Mouse (Mus musculus) myocyte (in vitro differentiated cells): ENCODE measurements around the gene Klk1b4. TPM values are rescaled to one million over a fixed set of nuclear protein-coding genes. Genes with fewer than 3 reads are reported as not detected.

Experiments
- H3K27me3 ChIP-seq: one replicate; pipeline ENCODE4 v1.6.1; 2011; ENCODE audit not compliant: control insufficient read depth, insufficient read depth, insufficient read length
- H3K36me3 ChIP-seq: one replicate; pipeline ENCODE4 v1.6.1; 2011; ENCODE audit not compliant: control insufficient read depth, insufficient read depth
- H3K4me2 ChIP-seq: one replicate; pipeline ENCODE4 v1.6.1; 2011; ENCODE audit warnings: low read depth, control low read depth
- H3K4me3 ChIP-seq: one replicate; pipeline ENCODE4 v1.5.1; 2011; ENCODE audit warnings: mild to moderate bottlenecking, control low read depth, moderate library complexity
- H3K79me2 ChIP-seq: one replicate; pipeline ENCODE4 v1.6.1; 2011; ENCODE audit not compliant: control insufficient read depth, insufficient read depth
- H3ac ChIP-seq: one replicate; pipeline ENCODE4 v1.6.1; 2011; ENCODE audit not compliant: control insufficient read depth, insufficient read length
- CEBPB ChIP-seq: IDR thresholded peaks from 2 replicates; pipeline ENCODE4 v1.6.1; 2011; ENCODE audit warnings: mild to moderate bottlenecking, moderate library complexity; ENCODE audit not compliant: poor library complexity, insufficient read depth, severe bottlenecking
- E2F4 ChIP-seq: IDR thresholded peaks from one replicate; pipeline ENCODE4 v1.6.1; 2011; ENCODE audit warnings: mild to moderate bottlenecking, control low read depth, moderate library complexity; ENCODE audit not compliant: insufficient read depth
- MAX ChIP-seq: IDR thresholded peaks from one replicate; pipeline ENCODE4 v1.6.1; 2011; ENCODE audit warnings: low read depth, mild to moderate bottlenecking, control low read depth
- MYOD1 ChIP-seq, 3 experiments: IDR thresholded peaks; one replicate each; pipeline ENCODE4 v1.6.1; 2011; ENCODE audit warnings: control low read depth in 2 of 3, low read depth in 2 of 3, mild to moderate bottlenecking in 2 of 3, moderate library complexity in 1 of 3; ENCODE audit not compliant: insufficient read length in 2 of 3, control insufficient read depth in 1 of 3
- MYOG ChIP-seq, 3 experiments: IDR thresholded peaks; one replicate each; pipeline ENCODE4 v1.6.1; 2011; ENCODE audit warnings: control low read depth in 2 of 3, low read depth in 2 of 3, mild to moderate bottlenecking in 2 of 3; ENCODE audit not compliant: insufficient read length in 2 of 3, control insufficient read depth in 1 of 3, insufficient read depth in 1 of 3
- POLR2A ChIP-seq: IDR thresholded peaks from one replicate; pipeline ENCODE4 v1.6.1; 2011; ENCODE audit warnings: low read depth, mild to moderate bottlenecking, control low read depth, moderate library complexity; ENCODE audit not compliant: insufficient read length
- POLR2AphosphoS2 ChIP-seq: IDR thresholded peaks from one replicate; pipeline ENCODE4 v1.6.1; 2011; ENCODE audit warnings: low read depth, control low read depth; ENCODE audit not compliant: insufficient read length
- REST ChIP-seq: IDR thresholded peaks from one replicate; pipeline ENCODE4 v1.6.1; 2011; ENCODE audit warnings: mild to moderate bottlenecking, control low read depth, moderate library complexity; ENCODE audit not compliant: insufficient read depth, insufficient read length
- SRF ChIP-seq: IDR thresholded peaks from one replicate; pipeline ENCODE4 v1.6.1; 2011; ENCODE audit warnings: low read depth; ENCODE audit not compliant: control insufficient read depth, insufficient read length
- TCF12 ChIP-seq: IDR thresholded peaks from one replicate; pipeline ENCODE4 v1.6.1; 2011; ENCODE audit warnings: mild to moderate bottlenecking, control low read depth; ENCODE audit not compliant: poor library complexity, insufficient read depth, severe bottlenecking
- TCF3 ChIP-seq: IDR thresholded peaks from one replicate; pipeline ENCODE4 v1.6.1; 2011; ENCODE audit warnings: low read depth, control low read depth; ENCODE audit not compliant: insufficient read length
- USF1 ChIP-seq: IDR thresholded peaks from one replicate; pipeline ENCODE4 v1.6.1; 2011; ENCODE audit warnings: low read depth, mild to moderate bottlenecking, control low read depth, moderate library complexity
- polyA plus RNA-seq: library from polyadenylated mRNA; unstranded; fragments of >200 nt; fragmentation: generic; extraction: Trizol; gene quantifications from one replicate; pipeline ENCODE4 v1.2.1, GENCODE M21; 2012; ENCODE audit warnings: missing spikeins

Klk1b4 gene
- polyA plus RNA-seq, 1 experiment, result not detected

DNA sequence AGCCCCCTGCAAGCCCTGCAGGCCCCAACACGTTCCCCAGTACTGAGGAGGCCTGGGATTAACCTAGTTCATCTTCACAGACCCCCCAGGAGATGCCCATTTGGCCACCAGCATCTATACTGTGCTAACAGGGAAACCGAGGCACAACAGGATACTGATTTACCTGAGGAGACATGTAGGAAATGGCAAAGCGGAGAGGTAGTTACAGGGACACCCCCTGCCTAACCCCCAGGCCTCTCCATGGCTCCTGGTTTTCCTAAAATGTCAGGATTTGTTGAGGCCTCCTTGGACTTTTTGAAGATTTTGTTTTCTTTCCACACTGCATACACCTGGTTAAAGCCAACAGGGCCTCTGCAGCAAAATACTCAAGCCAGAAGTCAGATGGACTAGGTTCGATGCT lies 50.0 kb downstream of the Klk1b4 start, which contains the start of gene Acp4:
TSS of gene Acp4 (minus strand) at position 101 of the 400 bp plus-strand sequence.
- Histone ChIP-seq H3ac (no peak within 1 kb of the TSS), H3K4me2 (no peak within 1 kb of the TSS), H3K4me3 (no peak within 1 kb of the TSS), H3K79me2 (no peaks in the 10 kb centered on the region), H3K27me3 (peaks cover 15% of the 10 kb centered on the region), H3K36me3 (no peaks in the 10 kb centered on the region)
- TF ChIP-seq TCF12, result no peak
- no peak for TF ChIP-seq E2F4

DNA sequence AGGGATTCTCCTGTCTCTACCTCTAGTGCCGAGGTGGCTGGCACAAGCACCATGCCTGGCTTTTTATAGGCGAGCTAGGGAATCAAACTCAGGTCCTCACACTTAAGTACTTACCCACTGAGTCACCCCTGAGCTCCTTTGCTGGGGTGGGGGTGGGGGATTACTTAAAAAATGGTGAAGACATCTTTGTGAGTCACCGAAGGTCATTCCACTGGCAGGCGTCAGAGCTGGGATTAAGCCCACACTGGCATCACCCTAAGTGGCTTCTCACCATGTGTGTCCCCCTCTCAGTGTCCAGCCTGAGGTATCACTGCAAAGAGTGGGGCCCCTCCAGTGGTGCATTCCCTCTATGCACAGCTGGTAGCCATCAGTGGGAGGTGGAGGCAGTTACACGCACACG lies 53.2 kb downstream of the Klk1b4 start:
- H3K27me3 ChIP-seq, result peaks cover 32% of the 10 kb centered on the region
- no peak overlapping the region for H3K4me3 ChIP-seq
- H3K4me2 ChIP-seq, result no peak overlapping the region
- H3ac ChIP-seq, result no peak overlapping the region
- TF ChIP-seq REST, result no peak
- TF ChIP-seq SRF, result no peak
- no peak for TF ChIP-seq POLR2AphosphoS2
- TF ChIP-seq MYOD1 (IDR thresholded peaks at IDR 0.05; ENCODE audit: control insufficient read depth in 1 of 3, insufficient read length in 2 of 3, low read depth in 2 of 3), result no peak
- TF ChIP-seq CEBPB, result no peak
- TF ChIP-seq E2F4, result no peak
- TF ChIP-seq USF1, result no peak
- no peak for TF ChIP-seq TCF12
- no peak for TF ChIP-seq TCF3
- no peak for TF ChIP-seq MYOG (IDR thresholded peaks at IDR 0.05; ENCODE audit: control insufficient read depth in 1 of 3, insufficient read depth in 1 of 3, insufficient read length in 2 of 3, low read depth in 2 of 3)
- no peak for TF ChIP-seq MAX
- no peak for TF ChIP-seq POLR2A
- no peaks in the 10 kb centered on the region for H3K79me2 ChIP-seq
- H3K36me3 ChIP-seq, result no peaks in the 10 kb centered on the region

DNA sequence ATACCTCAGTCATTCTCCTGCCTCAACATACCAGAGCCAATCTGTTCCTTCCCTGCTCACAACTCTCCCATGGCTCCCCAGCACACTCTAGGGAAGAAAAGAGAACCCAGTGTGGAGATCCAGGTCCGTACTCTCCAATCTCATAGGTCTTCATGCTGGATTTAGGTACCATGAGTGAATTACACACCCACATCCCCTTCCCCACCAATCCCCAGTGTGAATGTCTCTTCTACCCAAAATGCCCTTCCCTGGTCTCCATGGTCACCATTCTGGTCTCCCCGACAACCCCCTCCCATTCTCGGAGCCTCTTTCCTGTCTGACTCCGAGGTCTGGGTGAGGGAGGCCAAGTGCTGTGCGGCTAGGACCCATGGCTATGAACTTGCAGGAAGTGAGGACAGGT lies 53.9 kb downstream of the Klk1b4 start, which contains the start of gene Gm15517:
TSS of gene Gm15517 (plus strand) at position 301 of the 400 bp plus-strand sequence.
- TF ChIP-seq MYOG (IDR thresholded peaks at IDR 0.05; ENCODE audit: control insufficient read depth in 1 of 3, insufficient read depth in 1 of 3, insufficient read length in 2 of 3, low read depth in 2 of 3) (no peak), E2F4 (no peak)
- H3K79me2 ChIP-seq, result no peaks in the 10 kb centered on the region
- no peak within 1 kb of the TSS for H3ac ChIP-seq
- H3K27me3 ChIP-seq, result peaks cover 32% of the 10 kb centered on the region
- H3K36me3 ChIP-seq, result no peaks in the 10 kb centered on the region
- no peak within 1 kb of the TSS for H3K4me3 ChIP-seq
- no peak within 1 kb of the TSS for H3K4me2 ChIP-seq

Other genes starting within 250 kb of the Klk1b4 start
- not detected for gene Klk1b1, start 240.7 kb upstream of the Klk1b4 start, polyA plus RNA-seq
- gene Klk1b9, start 231.4 kb upstream of the Klk1b4 start, polyA plus RNA-seq, result not detected
- not detected for gene Klk1b11, start 211.6 kb upstream of the Klk1b4 start, polyA plus RNA-seq
- gene Klk1b26, start 195.3 kb upstream of the Klk1b4 start, polyA plus RNA-seq, result 0.32 TPM
- gene Klk1b27, start 155.1 kb upstream of the Klk1b4 start, polyA plus RNA-seq, result 0.11 TPM
- gene Klk1b21, start 105.1 kb upstream of the Klk1b4 start, polyA plus RNA-seq, result not detected
- 1.1 TPM for gene Klk1b22, start 94.8 kb upstream of the Klk1b4 start, polyA plus RNA-seq
- not detected for gene Klk1b16, start 70.7 kb upstream of the Klk1b4 start, polyA plus RNA-seq
- not detected for gene Klk1b24, start 19.2 kb upstream of the Klk1b4 start, polyA plus RNA-seq
- gene Klk1b3, start 9.2 kb upstream of the Klk1b4 start, polyA plus RNA-seq, result not detected
- gene Klk1b5, start 8.5 kb downstream of the Klk1b4 start, polyA plus RNA-seq, result not detected
- not detected for gene Klk1, start 17.9 kb downstream of the Klk1b4 start, polyA plus RNA-seq
- gene Gm36864, start 28.7 kb downstream of the Klk1b4 start, polyA plus RNA-seq, result not detected
- 0.62 TPM for gene 1700028J19Rik, start 39.3 kb downstream of the Klk1b4 start, polyA plus RNA-seq
- 40.9 TPM for gene 2410002F23Rik, start 39.3 kb downstream of the Klk1b4 start, polyA plus RNA-seq
- gene Acp4, start 49.9 kb downstream of the Klk1b4 start, polyA plus RNA-seq, result 0.06 TPM
- gene Gm15517, start 54.0 kb downstream of the Klk1b4 start, polyA plus RNA-seq, result not detected
- 0.60 TPM for gene Clec11a, start 99.5 kb downstream of the Klk1b4 start, polyA plus RNA-seq
- gene Shank1, start 102.8 kb downstream of the Klk1b4 start, polyA plus RNA-seq, result 0.10 TPM
- not detected for gene Syt3, start 176.7 kb downstream of the Klk1b4 start, polyA plus RNA-seq
- gene 1700008O03Rik, start 178.4 kb downstream of the Klk1b4 start, polyA plus RNA-seq, result not detected
- gene Lrrc4b, start 221.6 kb downstream of the Klk1b4 start, polyA plus RNA-seq, result not detected